Mouse (Mus musculus): ENCODE measurements around the gene Atp1a4. TPM values are rescaled to one million over a fixed set of nuclear protein-coding genes. Genes with fewer than 3 reads are reported as not detected.

The Atp1a4 gene
- polyA plus RNA-seq (2017; shearing (Covaris generic)): not detected

DNA sequence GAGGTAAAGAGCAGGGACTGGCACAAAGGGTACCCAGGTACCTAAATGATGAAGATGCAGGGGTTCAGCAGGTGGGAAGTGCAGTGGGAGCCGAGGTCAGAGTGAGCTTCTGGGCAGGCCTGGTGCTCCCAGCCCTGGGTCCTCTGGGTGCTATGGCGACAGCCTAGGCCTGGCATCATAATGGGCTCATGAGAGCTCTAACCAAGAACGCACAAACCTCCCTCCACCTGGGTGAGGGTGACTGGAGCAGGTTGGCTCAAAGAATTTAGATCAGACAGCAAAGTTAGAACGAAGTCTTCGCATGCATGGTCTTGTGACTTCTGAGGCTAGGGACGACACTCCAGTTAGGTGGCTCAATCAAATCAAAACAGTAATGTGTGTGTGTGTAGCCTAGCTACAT, at the start of gene Atp1a4:
Gene Atp1a4, minus strand, starts transcription at position 101 of the 400 bp plus-strand sequence.

DNA sequence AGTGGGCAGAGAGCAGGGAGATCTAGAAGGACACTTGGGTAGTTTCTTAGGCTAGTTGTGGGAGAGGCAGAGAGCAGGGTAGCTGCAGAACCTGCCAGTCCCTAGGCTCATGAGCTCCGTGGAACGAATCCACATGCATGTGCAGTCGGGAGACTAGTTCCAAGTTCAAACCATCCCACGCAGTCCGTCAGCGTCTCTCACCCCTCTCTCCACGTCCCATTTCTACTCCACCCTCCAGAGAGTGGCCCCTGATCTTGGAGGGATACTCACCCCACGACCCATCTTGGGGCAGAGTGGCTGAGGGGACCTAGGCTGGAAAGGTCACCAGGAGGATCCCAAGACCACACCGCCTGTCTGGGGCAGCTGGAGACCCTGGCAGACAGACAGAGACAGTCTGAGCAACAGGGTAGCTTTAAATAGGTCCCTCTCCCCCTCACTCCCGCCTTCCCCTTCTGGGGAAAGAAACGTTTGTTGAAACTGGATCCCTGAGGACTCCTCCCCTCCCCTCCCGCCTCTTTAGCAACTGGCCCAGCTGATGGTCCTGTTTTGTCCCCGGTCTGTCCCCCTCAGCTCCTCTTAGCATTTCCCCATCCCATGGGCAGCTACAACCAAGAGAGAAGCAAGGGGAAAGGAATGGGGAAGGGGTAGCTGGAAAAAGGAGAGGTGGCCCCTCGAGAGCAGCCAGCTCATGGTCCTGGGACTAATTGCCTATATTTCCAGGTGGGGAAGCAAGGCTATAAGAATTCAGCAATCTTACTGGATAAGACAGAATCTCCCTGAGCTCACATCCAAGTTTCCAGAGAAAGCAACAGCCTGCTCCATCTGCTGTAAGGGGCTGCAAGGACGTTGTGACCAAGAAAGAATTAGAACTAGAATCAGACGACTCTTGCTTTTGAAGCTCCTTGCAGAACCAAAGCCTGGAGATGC, 39.7 kb upstream of the Atp1a4 start, which contains the start of gene Atp1a2:
Gene Atp1a2, minus strand, starts transcription at position 454 of the 927 bp plus-strand sequence.

DNA sequence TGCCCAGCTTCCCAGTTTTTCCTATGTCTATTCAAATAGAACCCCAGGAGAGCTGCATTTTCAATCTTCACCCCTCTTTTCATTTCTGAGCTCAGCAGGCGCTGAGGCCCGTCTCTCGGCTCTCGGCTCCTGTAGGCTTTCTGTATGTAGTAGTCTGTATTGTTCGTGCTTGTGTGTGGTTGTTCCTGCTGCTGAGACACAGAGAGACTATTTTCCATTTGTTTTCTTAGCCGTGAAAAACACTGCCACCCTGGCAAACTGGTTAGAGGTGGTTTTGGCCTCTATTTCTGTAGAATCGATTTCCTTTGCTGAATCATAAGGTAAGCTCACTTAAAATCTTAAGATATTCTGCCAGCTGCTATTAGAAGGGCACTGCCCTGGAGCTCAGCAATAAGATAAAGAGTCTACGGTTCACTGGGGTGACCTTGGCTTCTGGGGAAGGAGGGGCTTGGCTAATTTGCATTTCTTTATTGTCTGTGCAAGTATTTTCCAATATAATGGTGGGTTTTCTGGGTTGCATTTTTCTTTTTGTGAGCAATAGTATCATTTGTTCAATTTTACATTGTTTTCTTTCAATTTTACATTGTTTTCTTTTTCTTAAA, 3.4 kb upstream of the Atp1a4 start, which contains the start of gene Igsf8:
Gene Igsf8, plus strand, starts transcription at position 165 of the 602 bp plus-strand sequence.

DNA sequence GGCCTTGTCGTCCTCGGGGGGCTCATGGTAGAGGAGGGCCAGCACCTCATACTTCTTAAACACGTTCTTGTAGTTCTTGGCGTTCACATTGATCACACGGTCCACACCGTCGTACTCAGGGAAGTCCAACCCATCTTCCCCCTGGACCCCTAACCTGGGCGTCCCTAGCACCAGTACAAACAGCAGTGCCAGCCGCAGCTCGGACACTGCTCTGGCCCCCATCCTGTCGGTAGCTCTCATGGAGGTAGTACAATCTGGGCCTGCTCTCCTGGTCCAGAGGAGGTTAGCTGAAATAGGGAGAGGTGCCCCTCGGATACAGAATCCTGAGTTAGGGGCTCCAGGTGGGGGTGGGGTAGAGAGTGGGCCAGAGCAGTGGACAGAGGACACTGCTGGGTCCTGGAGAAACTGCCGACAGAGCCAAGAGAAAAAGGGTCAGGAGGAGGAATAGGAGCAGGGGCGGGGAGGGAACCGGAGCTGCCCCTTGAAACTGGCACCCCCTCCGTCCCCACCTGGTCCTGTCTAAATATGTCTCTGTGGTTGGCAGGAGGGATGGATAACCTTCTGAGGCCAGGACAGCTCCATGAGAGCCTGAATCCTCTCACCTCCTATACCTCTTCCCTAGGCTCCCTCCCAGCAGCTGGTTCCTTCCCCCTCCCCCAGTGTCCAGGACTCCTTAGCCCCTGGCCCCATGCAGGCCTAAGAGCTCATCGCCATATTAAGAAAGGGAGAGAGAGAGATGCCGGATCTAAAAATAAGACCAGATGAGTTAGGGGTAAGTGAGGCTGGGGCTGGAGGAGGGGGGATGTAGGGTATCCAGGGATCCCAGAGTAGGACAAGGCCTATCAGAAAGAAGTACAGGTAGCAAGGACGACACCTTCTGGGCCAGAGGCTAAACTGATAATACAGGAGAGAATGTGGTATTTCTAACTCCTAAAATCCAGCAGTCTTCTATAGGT, 38.5 kb downstream of the Atp1a4 start, which contains the start of gene Casq1:
Gene Casq1, minus strand, starts transcription at position 418 of the 956 bp plus-strand sequence.

DNA sequence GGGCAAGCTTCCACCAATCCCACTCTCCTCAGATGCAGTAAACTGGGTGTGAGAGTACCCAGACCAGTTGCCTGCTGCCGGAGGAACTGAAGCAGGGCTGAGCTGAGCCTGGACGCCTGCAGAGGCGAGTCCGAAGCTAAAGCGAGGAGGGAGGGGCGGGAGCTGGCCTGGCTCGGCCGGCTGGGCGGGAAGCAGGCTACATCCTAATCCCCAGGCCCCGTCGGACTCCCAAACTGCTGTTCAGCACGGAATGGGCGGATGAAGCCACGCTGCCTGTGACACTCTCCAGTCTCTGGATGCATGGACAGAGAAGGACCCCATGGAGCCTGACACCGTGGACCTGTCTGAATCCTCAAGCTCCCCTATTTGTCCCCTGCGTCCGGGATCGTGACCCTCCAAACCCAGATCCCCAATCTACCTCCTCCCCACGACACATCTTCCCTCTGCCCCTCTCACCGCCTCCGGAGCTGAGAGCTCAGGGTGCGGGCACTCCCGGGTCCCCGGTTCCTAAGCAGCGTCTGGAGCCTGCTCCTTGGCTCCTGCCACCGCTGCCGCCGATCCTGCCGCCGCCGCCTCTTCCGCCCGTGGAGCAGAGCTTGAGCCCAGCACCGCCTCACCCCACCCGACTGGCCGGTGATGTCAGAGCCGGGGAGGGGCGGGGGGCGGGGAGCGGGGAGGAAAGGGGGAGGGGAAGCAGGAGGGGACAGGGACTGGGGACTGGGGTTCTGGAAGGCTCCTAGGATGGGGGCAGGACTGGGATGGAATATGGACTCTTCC, 51.9 kb downstream of the Atp1a4 start, which contains the start of gene Pea15a:
Gene Pea15a, minus strand, starts transcription at position 664 of the 777 bp plus-strand sequence.

Other genes with a start within 250 kb of the Atp1a4 start
- 0.15 TPM for gene Vangl2, start 230.0 kb downstream of the Atp1a4 start, polyA plus RNA-seq (2017; shearing (Covaris generic))
- gene Nhlh1, start 200.8 kb downstream of the Atp1a4 start, polyA plus RNA-seq (2017; shearing (Covaris generic)): not detected
- gene Copa, start 175.9 kb downstream of the Atp1a4 start, polyA plus RNA-seq (2017; shearing (Covaris generic)): 171 TPM
- 102 TPM for gene Ncstn, start 175.6 kb downstream of the Atp1a4 start, polyA plus RNA-seq (2017; shearing (Covaris generic))
- 40.3 TPM for gene Pex19, start 131.7 kb downstream of the Atp1a4 start, polyA plus RNA-seq (2017; shearing (Covaris generic))
- gene Dcaf8, start 110.3 kb downstream of the Atp1a4 start, polyA plus RNA-seq (2017; shearing (Covaris generic)): 107 TPM
- gene Pea15a, start 51.6 kb downstream of the Atp1a4 start, polyA plus RNA-seq (2017; shearing (Covaris generic)): 80.7 TPM
- gene Casq1, start 38.5 kb downstream of the Atp1a4 start, polyA plus RNA-seq (2017; shearing (Covaris generic)): not detected
- 70.9 TPM for gene Igsf8, start 3.2 kb upstream of the Atp1a4 start, polyA plus RNA-seq (2017; shearing (Covaris generic))
- 0.15 TPM for gene Atp1a2, start 39.6 kb upstream of the Atp1a4 start, polyA plus RNA-seq (2017; shearing (Covaris generic))
- not detected for gene Kcnj9, start 70.9 kb upstream of the Atp1a4 start, polyA plus RNA-seq (2017; shearing (Covaris generic))
- gene Kcnj10, start 82.8 kb upstream of the Atp1a4 start, polyA plus RNA-seq (2017; shearing (Covaris generic)): 0.11 TPM
- gene Pigm, start 118.1 kb upstream of the Atp1a4 start, polyA plus RNA-seq (2017; shearing (Covaris generic)): 8.9 TPM
- gene Slamf9, start 216.9 kb upstream of the Atp1a4 start, polyA plus RNA-seq (2017; shearing (Covaris generic)): not detected
- gene Igsf9, start 223.4 kb upstream of the Atp1a4 start, polyA plus RNA-seq (2017; shearing (Covaris generic)): 0.60 TPM
- gene Tagln2, start 241.6 kb upstream of the Atp1a4 start, polyA plus RNA-seq (2017; shearing (Covaris generic)): 470 TPM

Measured in effector memory CD4-positive, alpha-beta T cell, adult 5 months (primary cell).